Mouse (Mus musculus) CH12.LX (cell line): Measurements from ENCODE around the gene Gria1. TPM values are rescaled to one million over a fixed set of nuclear protein-coding genes. Genes with fewer than 3 reads are reported as not detected.

Source experiments
- DNase-seq: peaks from one replicate; pipeline ENCODE4 v3.0.0-alpha.2; 2013; ENCODE audit errors: extremely low read depth
- H3K27ac ChIP-seq: 2 replicates; pipeline ENCODE4 v1.5.1; 2012; ENCODE audit warnings: low read depth, mild to moderate bottlenecking, control low read depth, moderate library complexity; ENCODE audit not compliant: insufficient read depth
- H3K27me3 ChIP-seq: replicated peaks from 2 replicates; pipeline ENCODE3; 2012; ENCODE audit warnings: inconsistent platforms
- H3K36me3 ChIP-seq, 2 experiments: replicated peaks in 1 of 2; 2 replicates each; pipeline versions ENCODE3 to v1.6.1; 2012; ENCODE audit warnings: inconsistent platforms in 1 of 2, low read length in 1 of 2, mild to moderate bottlenecking in 1 of 2, mixed read lengths in 1 of 2, moderate library complexity in 1 of 2; ENCODE audit not compliant: control insufficient read depth in 1 of 2, insufficient read depth in 1 of 2
- H3K4me1 ChIP-seq, 2 experiments: 2 replicates each; pipeline ENCODE4 v1.6.1; 2012; ENCODE audit warnings: inconsistent platforms in 1 of 2, moderate library complexity in 1 of 2; ENCODE audit not compliant: insufficient read depth in 2 of 2, control insufficient read depth in 1 of 2
- H3K4me2 ChIP-seq: 2 replicates; pipeline ENCODE4 v1.6.1; 2012; ENCODE audit warnings: low read depth, mild to moderate bottlenecking, control low read depth; ENCODE audit not compliant: poor library complexity, insufficient read depth, severe bottlenecking
- H3K4me3 ChIP-seq, 3 experiments: fragments of 150-350 bp in 1 of 3; sonication (generic) in 1 of 3; replicated peaks in 1 of 3; 2 replicates each; pipeline versions ENCODE3 to v1.5.1; 2011 to 2012; ENCODE audit warnings: low read depth in 2 of 3, low read length in 2 of 3, mild to moderate bottlenecking in 2 of 3, moderate library complexity in 2 of 3, control low read depth in 1 of 3, improper control_type of control experiment in 1 of 3, inconsistent platforms in 1 of 3, mixed read lengths in 1 of 3; ENCODE audit not compliant: poor library complexity in 1 of 3
- H3K79me2 ChIP-seq: replicated peaks from 2 replicates; pipeline ENCODE4 v1.6.1; 2012; ENCODE audit warnings: mild to moderate bottlenecking, moderate library complexity; ENCODE audit not compliant: control insufficient read depth, poor library complexity, insufficient read depth, severe bottlenecking; ENCODE audit errors: extremely low read depth
- H3K9ac ChIP-seq: 2 replicates; pipeline ENCODE4 v1.6.1; 2012; ENCODE audit warnings: low read depth, mild to moderate bottlenecking, control low read depth, moderate library complexity; ENCODE audit not compliant: insufficient read depth
- H3K9me3 ChIP-seq: replicated peaks from 2 replicates; pipeline ENCODE3; 2012; ENCODE audit warnings: low read length, inconsistent platforms, mixed read lengths
- CHD1 ChIP-seq: IDR thresholded peaks from 2 replicates; pipeline ENCODE4 v1.6.1; 2012; ENCODE audit warnings: low read depth, low read length, improper control_type of control experiment, inconsistent platforms
- CHD2 ChIP-seq: IDR thresholded peaks from 2 replicates; pipeline ENCODE4 v1.6.1; 2011; ENCODE audit warnings: low read length, improper control_type of control experiment
- CTCF ChIP-seq, 2 experiments: IDR thresholded peaks in 1 of 2; conservative IDR thresholded peaks in 1 of 2; 2 replicates each; pipeline ENCODE4 v1.5.1; 2011 to 2012; ENCODE audit warnings: low read depth in 2 of 2, low read length in 2 of 2, improper control_type of control experiment in 1 of 2, inconsistent platforms in 1 of 2, mild to moderate bottlenecking in 1 of 2, moderate library complexity in 1 of 2
- E2F4 ChIP-seq: IDR thresholded peaks from 2 replicates; pipeline ENCODE4 v1.6.1; 2011; ENCODE audit warnings: low read depth, low read length, improper control_type of control experiment; ENCODE audit not compliant: insufficient replicate concordance
- ELF1 ChIP-seq: IDR thresholded peaks from 2 replicates; pipeline ENCODE4 v1.6.1; 2014; ENCODE audit warnings: low read depth, mild to moderate bottlenecking, inconsistent platforms, low read length, improper control_type of control experiment
- EP300 ChIP-seq: IDR thresholded peaks from 2 replicates; pipeline ENCODE4 v1.6.1; 2011; ENCODE audit warnings: low read length, improper control_type of control experiment
- ETS1 ChIP-seq: conservative IDR thresholded peaks from 2 replicates; pipeline ENCODE4 v1.6.1; 2012; ENCODE audit warnings: low read depth, mild to moderate bottlenecking, inconsistent platforms, low read length, improper control_type of control experiment, moderate library complexity
- HCFC1 ChIP-seq: IDR thresholded peaks from 2 replicates; pipeline ENCODE4 v1.6.1; 2012; ENCODE audit warnings: low read depth, mild to moderate bottlenecking, inconsistent platforms, low read length, improper control_type of control experiment
- JUN ChIP-seq: IDR thresholded peaks from 2 replicates; pipeline ENCODE4 v1.6.1; 2011; ENCODE audit warnings: low read depth, mild to moderate bottlenecking, low read length, improper control_type of control experiment, moderate library complexity; ENCODE audit not compliant: insufficient read depth
- KAT2A ChIP-seq: IDR thresholded peaks from 2 replicates; pipeline ENCODE4 v1.6.1; 2012; ENCODE audit warnings: low read length, improper control_type of control experiment, inconsistent platforms; ENCODE audit not compliant: insufficient replicate concordance
- MAFK ChIP-seq: IDR thresholded peaks from 2 replicates; pipeline ENCODE4 v1.6.1; 2011; ENCODE audit warnings: low read length, improper control_type of control experiment; ENCODE audit not compliant: insufficient replicate concordance
- MEF2A ChIP-seq: IDR thresholded peaks from 2 replicates; pipeline ENCODE4 v1.6.1; 2014; ENCODE audit warnings: low read depth, mild to moderate bottlenecking, inconsistent platforms, low read length, improper control_type of control experiment, borderline replicate concordance
- MXI1 ChIP-seq: IDR thresholded peaks from 2 replicates; pipeline ENCODE4 v1.6.1; 2011; ENCODE audit warnings: mild to moderate bottlenecking, low read depth, low read length, improper control_type of control experiment
- MYC ChIP-seq: IDR thresholded peaks from 2 replicates; pipeline ENCODE4 v1.6.1; 2011; ENCODE audit warnings: low read depth, mild to moderate bottlenecking, improper control_type of control experiment, low read length
- NELFE ChIP-seq: IDR thresholded peaks from 2 replicates; pipeline ENCODE4 v1.6.1; 2011; ENCODE audit warnings: low read depth, low read length, improper control_type of control experiment
- PAX5 ChIP-seq: IDR thresholded peaks from 2 replicates; pipeline ENCODE4 v1.6.1; 2012; ENCODE audit warnings: low read length, inconsistent platforms, mixed read lengths
- POLR2AphosphoS2 ChIP-seq: IDR thresholded peaks from 2 replicates; pipeline ENCODE4 v1.6.1; 2011; ENCODE audit warnings: low read depth, low read length, improper control_type of control experiment
- RAD21 ChIP-seq: IDR thresholded peaks from 2 replicates; pipeline ENCODE4 v1.6.1; 2011; ENCODE audit warnings: low read depth, mild to moderate bottlenecking, low read length, improper control_type of control experiment, moderate library complexity
- RCOR1 ChIP-seq: conservative IDR thresholded peaks from 2 replicates; pipeline ENCODE4 v1.6.1; 2012; ENCODE audit warnings: low read depth, mild to moderate bottlenecking, inconsistent platforms, low read length, improper control_type of control experiment
- SIN3A ChIP-seq: IDR thresholded peaks from 2 replicates; pipeline ENCODE4 v1.6.1; 2012; ENCODE audit warnings: low read length, improper control_type of control experiment, inconsistent platforms
- SMC3 ChIP-seq: IDR thresholded peaks from 2 replicates; pipeline ENCODE4 v1.6.1; 2011; ENCODE audit warnings: low read depth, low read length, improper control_type of control experiment
- TBP ChIP-seq: conservative IDR thresholded peaks from 2 replicates; pipeline ENCODE4 v1.6.1; 2011; ENCODE audit warnings: low read depth, low read length, improper control_type of control experiment
- TCF12 ChIP-seq: IDR thresholded peaks from 2 replicates; pipeline ENCODE4 v1.6.1; 2014; ENCODE audit warnings: low read depth, mild to moderate bottlenecking, inconsistent platforms, low read length, improper control_type of control experiment
- UBTF ChIP-seq: IDR thresholded peaks from 2 replicates; pipeline ENCODE4 v1.6.1; 2012; ENCODE audit warnings: low read depth, mild to moderate bottlenecking, inconsistent platforms, low read length, improper control_type of control experiment, moderate library complexity
- USF1 ChIP-seq: IDR thresholded peaks from 2 replicates; pipeline ENCODE4 v1.6.1; 2014; ENCODE audit warnings: low read depth, mild to moderate bottlenecking, inconsistent platforms, low read length, improper control_type of control experiment
- ZC3H11A ChIP-seq: IDR thresholded peaks from 2 replicates; pipeline ENCODE4 v1.6.1; 2012; ENCODE audit warnings: low read depth, mild to moderate bottlenecking, inconsistent platforms, low read length, improper control_type of control experiment
- ZMIZ1 ChIP-seq: IDR thresholded peaks from 2 replicates; pipeline ENCODE4 v1.6.1; 2012; ENCODE audit warnings: low read depth, mild to moderate bottlenecking, inconsistent platforms, low read length, improper control_type of control experiment
- ZNF384 ChIP-seq: IDR thresholded peaks from 2 replicates; pipeline ENCODE4 v1.6.1; 2012; ENCODE audit warnings: low read depth, low read length, improper control_type of control experiment, inconsistent platforms
- dilution Hi-C: fragments of 300-500 bp; cut with MboI; formaldehyde crosslinking; loops from 2 replicates; pipeline ENCODE4 v1.14.3; 2020; ENCODE audit warnings: low sequenced_read_pairs; ENCODE audit not compliant: extremely low pct_unique_long_range_greater_than_20kb, extremely low pct_ligation_motif_present
- in situ Hi-C: fragments of 300-500 bp; cut with MboI; formaldehyde crosslinking; loops from 3 replicates; pipeline ENCODE4 v1.14.3; 2019; ENCODE audit warnings: low sequenced_read_pairs, low pct_ligation_motif_present, low pct_unique_long_range_greater_than_20kb, mixed read lengths
- polyA plus RNA-seq: library from polyadenylated mRNA; unstranded; fragments of >175 nt; gene quantifications from 2 replicates; pipeline ENCODE4 v1.2.1, GENCODE M21; 2012; ENCODE audit warnings: low read depth; ENCODE audit not compliant: insufficient read length
- total RNA-seq, 2 experiments: library from RNA; depleted of rRNA; stranded (reverse); fragments of 300-350 nt in 1 of 2; fragments of >200 nt in 1 of 2; gene quantifications; 2 replicates each; pipeline ENCODE4 v1.2.3; 2012 to 2014

Gria1 gene
- total RNA-seq (2012; rRNA removed) = under 0.01 TPM in 1 of 2 replicates, not detected in the other
- 0.05 and 0.11 TPM in 2 replicates for total RNA-seq (2014; rRNA removed)
- polyA plus RNA-seq = 0.49 and 0.59 TPM in 2 replicates

DNA sequence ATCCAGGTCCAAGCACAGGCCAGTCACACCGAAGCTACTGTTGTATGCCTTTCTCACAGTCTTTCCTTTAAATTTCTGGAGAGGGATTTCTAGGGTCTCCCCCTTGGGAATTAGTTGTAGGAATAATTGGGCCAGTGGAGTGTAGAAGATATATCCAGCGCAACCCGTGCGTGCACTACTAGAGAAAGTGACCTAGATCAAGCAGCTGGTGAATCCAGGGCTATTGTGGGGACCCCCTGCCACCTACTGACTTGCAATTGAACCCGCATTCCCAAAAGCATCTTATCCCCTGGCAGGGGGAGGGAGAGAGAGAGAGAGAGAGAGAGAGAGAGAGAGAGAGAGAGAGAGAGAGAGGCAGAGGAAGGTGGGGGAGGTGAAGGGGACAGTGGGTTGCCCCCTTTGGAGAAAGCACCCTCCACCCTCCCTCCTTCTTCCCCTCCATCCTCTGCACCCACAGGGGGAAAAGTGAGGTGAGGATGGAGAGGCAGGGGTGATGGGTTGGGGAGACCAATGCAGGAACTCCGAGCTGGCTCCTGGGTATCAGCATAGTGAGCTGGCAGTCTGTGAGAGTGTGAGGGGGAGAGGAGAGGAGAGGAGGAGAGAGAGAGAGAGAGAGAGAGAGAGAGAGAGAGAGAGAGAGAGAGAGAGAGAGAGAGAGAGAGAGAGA is at the start of gene Gria1:
Gene Gria1 (plus strand): TSS at position 364 of the 667 bp plus-strand sequence.
- H3K4me2 ChIP-seq = no peak within 1 kb of the TSS

DNA sequence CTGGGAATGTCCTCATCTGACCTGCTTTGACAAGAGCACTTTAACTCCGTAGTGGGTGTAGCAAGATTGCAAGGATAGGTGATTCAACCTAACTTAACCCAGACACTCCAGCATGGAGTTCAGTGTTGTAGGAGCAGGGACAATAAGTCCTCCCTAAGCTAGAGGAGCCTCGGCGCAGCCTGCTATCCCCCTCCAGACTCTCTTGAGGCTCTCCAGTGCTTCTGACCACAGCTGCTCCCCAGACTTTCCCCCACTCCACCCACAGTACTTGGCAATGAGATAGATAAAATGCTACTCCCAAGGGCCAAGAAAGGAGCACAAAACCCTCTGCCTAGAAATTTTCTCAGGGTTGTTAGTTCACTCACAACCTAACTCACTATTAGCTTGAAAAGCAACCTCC is 49.4 kb upstream of the Gria1 start:
- no peaks in the 10 kb centered on the region for H3K4me1 ChIP-seq
- no peaks in the 10 kb centered on the region for H3K27me3 ChIP-seq
- H3K9me3 ChIP-seq = peaks cover 49% of the 10 kb centered on the region
- no peak overlapping the region for H3K4me3 ChIP-seq
- no peak for TF ChIP-seq EP300
- TF ChIP-seq TBP = no peak
- no peak for TF ChIP-seq ZMIZ1
- no peak for TF ChIP-seq MAFK
- no peak for TF ChIP-seq TCF12
- TF ChIP-seq POLR2AphosphoS2 = no peak
- no peak for TF ChIP-seq UBTF
- no peak for TF ChIP-seq CHD2
- no peak for TF ChIP-seq MEF2A
- no peak for TF ChIP-seq CTCF (conservative IDR thresholded peaks at IDR 0.05 in 1 of 2, IDR thresholded peaks at IDR 0.05 in 1 of 2; ENCODE audit: low read depth in 2 of 2, low read length in 2 of 2)
- TF ChIP-seq ETS1 = no peak
- no peak for TF ChIP-seq RCOR1
- no peak for TF ChIP-seq JUN
- TF ChIP-seq ELF1 = no peak
- TF ChIP-seq MYC = no peak
- TF ChIP-seq SMC3 = no peak
- TF ChIP-seq, all 38 proteins: peak for 0
- dilution Hi-C loops = no loop called here
- Histone ChIP-seq H3K79me2 (no peaks in the 10 kb centered on the region), H3K36me3 (no peaks in the 10 kb centered on the region), H3K27ac (no peak overlapping the region), H3K4me2 (no peak overlapping the region), H3K9ac (no peak overlapping the region)
- in situ Hi-C loops = no loop called here
- no peak for DNase-seq

More for the DNA sequence above, at the start of gene Gria1:
- H3K9me3 ChIP-seq = peaks cover 51% of the 10 kb centered on the region
- H3K27me3 ChIP-seq = no peaks in the 10 kb centered on the region
- H3K36me3 ChIP-seq = no peaks in the 10 kb centered on the region
- no peaks in the 10 kb centered on the region for H3K4me1 ChIP-seq
- in situ Hi-C loops = no loop called here
- DNase-seq = no peak
- H3K4me3 ChIP-seq = no peak within 1 kb of the TSS
- dilution Hi-C loops = no loop called here
- H3K27ac ChIP-seq = no peak within 1 kb of the TSS
- no peak within 1 kb of the TSS for H3K9ac ChIP-seq
- H3K79me2 ChIP-seq = no peaks in the 10 kb centered on the region
- TF ChIP-seq MYC = no peak
- TF ChIP-seq SIN3A = no peak
- no peak for TF ChIP-seq HCFC1
- TF ChIP-seq E2F4 = no peak
- TF ChIP-seq RAD21 = no peak
- no peak for TF ChIP-seq MXI1
- no peak for TF ChIP-seq CHD2
- TF ChIP-seq CHD1 = no peak
- TF ChIP-seq ZC3H11A = no peak
- TF ChIP-seq ZNF384 = no peak
- no peak for TF ChIP-seq PAX5
- TF ChIP-seq EP300 = no peak
- TF ChIP-seq KAT2A = no peak
- TF ChIP-seq NELFE = no peak
- TF ChIP-seq USF1 = no peak
- no peak for TF ChIP-seq ELF1
- TF ChIP-seq UBTF = no peak
- TF ChIP-seq RCOR1 = no peak
- TF ChIP-seq, all 38 proteins: peak for 0
